Mouse (Mus musculus) neural tube, embryonic 13.5 days (tissue): ENCODE data around the gene Sp100. TPM values are rescaled to one million over a fixed set of nuclear protein-coding genes. Genes with fewer than 3 reads are reported as not detected.
"Not testable (repeated sequence)": the region's sequence is repeated elsewhere in the genome, so short reads cannot be mapped to it uniquely, and the experiment has no call there.

ENCODE experiments used
- ATAC-seq: fragments of 200-750 bp; cut with Nextera tagmentation; 2 replicates; pipeline ENCODE4 v1.8.0; 2017; ENCODE audit warnings: low read depth, mild to moderate bottlenecking, moderate TSS enrichment, moderate library complexity
- H3K27ac ChIP-seq: fragments of 300-500 bp; sonication (generic); replicated peaks from 2 replicates; pipeline ENCODE4 v1.5.1; 2015; ENCODE audit warnings: moderate library complexity, mild to moderate bottlenecking, inconsistent platforms
- H3K27me3 ChIP-seq: fragments of 300-500 bp; sonication (generic); 2 replicates; pipeline ENCODE4 v1.6.1; 2015; ENCODE audit warnings: mild to moderate bottlenecking, inconsistent platforms
- H3K36me3 ChIP-seq: fragments of 300-500 bp; sonication (generic); 2 replicates; pipeline ENCODE4 v1.6.1; 2015; ENCODE audit warnings: mild to moderate bottlenecking, inconsistent platforms
- H3K4me1 ChIP-seq: fragments of 300-500 bp; sonication (generic); replicated peaks from 2 replicates; pipeline ENCODE4 v1.6.1; 2015; ENCODE audit warnings: inconsistent platforms
- H3K4me2 ChIP-seq: fragments of 300-500 bp; sonication (generic); 2 replicates; pipeline ENCODE4 v1.6.1; 2015; ENCODE audit warnings: inconsistent platforms, mild to moderate bottlenecking, moderate library complexity
- H3K4me3 ChIP-seq: fragments of 300-500 bp; sonication (generic); 2 replicates; pipeline ENCODE4 v1.5.1; 2015; ENCODE audit warnings: mild to moderate bottlenecking, inconsistent platforms
- H3K9ac ChIP-seq: fragments of 300-500 bp; sonication (generic); 2 replicates; pipeline ENCODE4 v1.6.1; 2015; ENCODE audit warnings: moderate library complexity, mild to moderate bottlenecking, inconsistent platforms
- H3K9me3 ChIP-seq: fragments of 300-500 bp; sonication (generic); 2 replicates; pipeline ENCODE4 v1.6.1; 2016; ENCODE audit warnings: inconsistent platforms
- WGBS: fragments of 180-500 bp; shearing (Covaris S2); methylation state at CpG from one replicate; pipeline ENCODE4 v1.1.7; 2015; 5-methylcytosine and 5-hydroxymethylcytosine counted together
- polyA plus RNA-seq: library from polyadenylated mRNA; unstranded; fragments of >200 nt; fragmentation: Nextera tagmentation; extraction: Ambion mirVana; gene quantifications from 2 replicates; pipeline ENCODE4 v1.2.1, GENCODE M21; 2015

The Sp100 gene
- polyA plus RNA-seq, result 0.46 and 1.2 TPM in 2 replicates

DNA sequence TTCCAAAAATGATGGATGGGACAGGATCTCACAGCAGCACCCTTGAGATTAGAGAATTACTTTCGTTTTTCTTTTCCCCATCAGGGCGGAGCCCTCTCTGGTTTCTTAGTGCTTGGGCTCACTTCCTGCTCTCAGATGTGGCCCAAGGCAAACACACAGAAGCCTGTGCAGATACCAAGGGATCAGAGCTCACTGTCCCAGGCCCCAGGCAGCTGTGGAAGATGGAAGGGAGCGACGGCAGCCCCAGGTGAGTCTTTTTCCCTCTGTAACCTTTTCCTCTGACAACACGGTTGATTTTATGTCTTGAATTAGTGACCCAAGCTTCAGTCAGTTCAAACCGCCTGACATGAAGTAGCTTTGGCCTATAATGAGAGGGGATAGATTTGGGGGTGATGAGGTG is at the start of gene Sp100:
Gene Sp100 (plus strand): TSS at position 108 of the 400 bp plus-strand sequence.
- not testable (repeated sequence) for H3K27ac ChIP-seq, ATAC-seq, H3K4me2 ChIP-seq, H3K9me3 ChIP-seq, H3K9ac ChIP-seq, H3K36me3 ChIP-seq, H3K4me3 ChIP-seq, H3K4me1 ChIP-seq, H3K27me3 ChIP-seq
- 80% methylated on average over 6 of the region's 6 CpGs for WGBS

DNA sequence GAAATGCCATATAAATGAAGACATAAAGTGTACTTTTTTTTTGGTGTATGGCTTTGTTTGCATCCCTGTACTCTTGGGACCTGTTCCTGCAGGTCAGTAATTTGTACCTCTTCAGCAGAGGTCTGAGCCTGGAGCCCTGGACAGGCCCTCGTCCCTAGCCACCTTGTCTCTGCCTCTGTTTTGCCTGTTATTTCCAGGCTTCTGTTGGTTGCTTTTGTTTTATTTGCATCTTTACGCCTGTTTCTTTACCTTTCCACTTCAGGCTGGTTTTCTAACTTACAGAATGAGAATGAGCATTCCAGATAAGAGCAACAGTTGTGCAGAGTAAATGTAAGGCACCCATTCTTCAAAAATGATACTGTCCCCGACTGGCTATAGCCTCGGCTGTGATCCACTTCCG is 49.7 kb upstream of the Sp100 start, which contains the start of gene Sp140:
Gene Sp140 (plus strand): TSS at position 301 of the 400 bp plus-strand sequence.
- ATAC-seq, H3K27me3 ChIP-seq, H3K9ac ChIP-seq, H3K9me3 ChIP-seq, H3K4me1 ChIP-seq, H3K27ac ChIP-seq, H3K4me2 ChIP-seq, H3K4me3 ChIP-seq, H3K36me3 ChIP-seq: not testable (repeated sequence)
- 25% methylated on average over 1 of the region's 5 CpGs for WGBS

DNA sequence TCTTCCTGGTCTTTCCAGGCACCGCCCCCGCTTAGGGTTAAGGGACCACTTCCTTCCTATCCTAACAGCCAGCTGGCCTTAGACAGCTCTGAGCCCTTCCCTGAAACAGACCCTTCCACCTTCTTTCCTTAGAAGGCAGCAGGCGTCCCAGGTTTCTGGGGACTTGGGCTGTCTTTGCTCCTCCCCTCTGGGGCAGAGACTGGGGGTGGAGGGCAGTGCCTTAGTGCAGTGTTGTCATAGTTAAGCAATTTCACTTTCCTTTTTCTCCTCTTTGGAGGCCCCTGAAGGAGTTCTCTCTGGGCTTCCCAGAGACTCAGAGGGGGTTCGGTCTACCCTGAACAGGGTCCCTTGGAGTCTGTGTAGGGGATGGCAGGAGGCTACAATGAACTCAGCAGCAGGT is 49.0 kb upstream of the Sp100 start:
- H3K9me3 ChIP-seq, H3K27ac ChIP-seq, H3K4me2 ChIP-seq, H3K4me1 ChIP-seq, ATAC-seq, H3K27me3 ChIP-seq, H3K4me3 ChIP-seq, H3K36me3 ChIP-seq, H3K9ac ChIP-seq: not testable (repeated sequence)
- WGBS, result 59% methylated on average over 4 of the region's 4 CpGs

DNA sequence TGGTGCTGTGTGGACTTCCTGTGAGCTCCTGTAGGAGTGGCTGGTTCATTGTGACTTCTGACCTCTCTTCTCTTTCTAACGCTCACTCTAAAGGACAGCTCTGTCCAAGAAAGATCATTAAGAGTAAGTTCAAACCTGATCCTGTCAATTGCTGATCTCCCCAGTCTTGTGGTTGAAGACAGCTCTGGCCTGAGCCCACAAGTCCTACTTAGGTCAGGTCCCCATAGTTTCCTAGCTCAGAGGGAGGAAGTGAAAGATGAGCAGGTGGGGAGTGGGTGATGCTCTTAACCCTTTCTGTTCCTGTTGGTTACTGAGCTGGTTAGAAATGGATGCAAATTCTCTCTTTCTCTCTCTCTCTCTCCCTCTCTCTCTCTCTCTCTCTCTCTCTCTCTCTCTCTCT is 45.4 kb upstream of the Sp100 start:
- H3K36me3 ChIP-seq, H3K27ac ChIP-seq, H3K4me3 ChIP-seq, H3K4me2 ChIP-seq, H3K27me3 ChIP-seq, H3K4me1 ChIP-seq, H3K9me3 ChIP-seq, H3K9ac ChIP-seq, ATAC-seq: not testable (repeated sequence)
- WGBS, result no CpG with 5 or more reads among the region's 1 CpGs

DNA sequence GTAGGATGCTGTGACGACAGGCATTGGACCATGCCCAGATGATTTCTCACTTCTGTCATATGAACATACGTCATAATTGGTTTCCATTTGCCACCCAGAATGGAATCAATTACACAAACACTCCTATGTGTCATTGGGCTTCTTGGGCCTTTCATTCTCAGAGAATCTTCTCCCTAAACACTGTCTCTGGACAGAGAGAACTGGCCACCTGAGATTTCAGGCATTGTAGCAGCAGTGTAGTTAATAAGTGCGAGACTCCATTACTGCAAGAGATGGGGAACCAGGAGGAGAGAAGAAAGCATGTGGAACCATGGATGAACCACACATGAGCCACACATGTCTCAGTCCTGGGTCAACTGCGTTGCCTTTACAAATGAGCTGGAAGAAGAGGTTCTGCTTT is 41.4 kb upstream of the Sp100 start:
- not testable (repeated sequence) for H3K4me1 ChIP-seq, ATAC-seq, H3K27me3 ChIP-seq, H3K9me3 ChIP-seq, H3K9ac ChIP-seq, H3K27ac ChIP-seq, H3K36me3 ChIP-seq, H3K4me3 ChIP-seq, H3K4me2 ChIP-seq
- WGBS, result 78% methylated on average over 3 of the region's 4 CpGs

DNA sequence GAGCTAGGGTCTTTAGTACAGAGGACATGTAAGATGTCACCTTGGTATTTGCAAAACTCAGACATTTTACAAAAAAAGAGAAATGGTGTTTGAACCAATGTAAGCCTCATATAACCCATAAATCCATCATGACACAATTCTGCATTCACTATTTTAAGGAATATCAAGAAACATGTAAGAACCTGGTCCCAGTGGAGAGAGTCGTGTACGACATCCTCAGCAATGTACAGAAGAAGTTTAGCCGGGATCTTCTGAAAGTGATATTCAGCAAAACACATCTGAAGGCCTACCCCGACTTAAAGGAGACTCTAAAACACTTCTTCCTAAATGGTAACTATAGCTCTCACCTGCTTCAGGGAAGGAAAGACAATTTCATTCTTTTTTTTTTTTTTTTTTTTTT is 39.2 kb upstream of the Sp100 start:
- H3K4me2 ChIP-seq, H3K9ac ChIP-seq, H3K4me3 ChIP-seq, H3K27me3 ChIP-seq, H3K36me3 ChIP-seq, ATAC-seq, H3K4me1 ChIP-seq, H3K27ac ChIP-seq, H3K9me3 ChIP-seq: not testable (repeated sequence)
- WGBS, result no CpG with 5 or more reads among the region's 4 CpGs

DNA sequence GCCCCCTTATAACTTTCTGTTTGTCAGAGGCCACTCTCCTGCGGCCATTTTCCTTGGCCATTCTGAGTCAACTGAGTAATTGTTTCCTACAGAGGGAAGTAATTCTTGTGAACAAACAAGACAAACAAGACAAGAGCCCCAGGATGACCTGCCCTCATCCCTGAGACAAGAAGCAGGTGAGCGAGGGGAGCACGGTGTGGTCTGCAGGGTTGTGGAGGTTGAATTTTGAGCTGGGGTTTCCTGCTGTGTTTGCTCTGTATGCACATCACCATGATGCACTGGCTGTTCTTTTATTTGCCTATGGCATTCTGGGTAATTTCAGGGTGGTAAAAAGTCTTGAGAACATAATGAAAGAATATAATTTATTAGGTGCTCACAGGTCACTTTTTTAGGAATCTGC is 34.7 kb upstream of the Sp100 start:
- not testable (repeated sequence) for H3K4me2 ChIP-seq, H3K9me3 ChIP-seq, H3K4me3 ChIP-seq, H3K27me3 ChIP-seq, ATAC-seq, H3K4me1 ChIP-seq, H3K9ac ChIP-seq, H3K27ac ChIP-seq, H3K36me3 ChIP-seq
- WGBS, result 93% methylated on average over 3 of the region's 3 CpGs

DNA sequence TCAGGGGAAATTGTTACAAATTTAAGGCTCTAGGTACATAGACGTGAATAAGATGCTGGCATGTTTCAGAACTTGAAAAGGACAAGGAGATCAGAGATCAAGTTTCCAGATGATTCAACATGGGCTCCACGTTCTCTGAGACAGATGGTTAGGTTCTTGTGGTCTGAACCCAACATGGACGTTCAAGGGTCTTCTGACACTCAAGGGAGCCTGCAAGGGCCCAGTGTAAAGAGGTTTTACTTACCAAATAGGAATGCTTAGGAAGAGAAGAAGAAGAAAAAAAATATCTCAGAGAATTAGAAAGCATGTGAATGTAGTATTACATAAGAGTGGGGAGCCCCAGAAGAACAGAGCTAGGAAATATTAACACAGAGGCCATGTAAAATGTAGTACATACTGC is 34.0 kb upstream of the Sp100 start:
- WGBS, result 74% methylated on average over 3 of the region's 3 CpGs
- not testable (repeated sequence) for H3K4me1 ChIP-seq, ATAC-seq, H3K9ac ChIP-seq, H3K27ac ChIP-seq, H3K36me3 ChIP-seq, H3K9me3 ChIP-seq, H3K27me3 ChIP-seq, H3K4me3 ChIP-seq, H3K4me2 ChIP-seq

DNA sequence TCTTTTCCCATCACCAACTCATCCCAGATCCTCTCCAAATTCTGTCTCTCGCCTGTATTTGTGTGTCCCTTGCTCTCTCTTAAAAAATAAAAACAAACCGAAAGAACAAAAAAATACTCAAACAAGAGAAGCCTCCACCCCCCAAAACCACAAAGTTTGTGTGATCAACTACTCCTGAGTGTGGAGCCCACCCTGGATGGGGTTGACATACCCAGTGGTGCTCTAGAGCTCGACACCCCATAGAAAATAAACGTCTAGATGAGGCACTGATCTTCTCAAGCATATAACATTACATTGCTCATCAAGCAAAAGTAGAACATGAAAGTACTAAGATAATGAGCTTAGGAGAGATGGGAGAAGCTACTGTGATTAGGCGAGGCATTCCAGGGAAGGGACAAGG is 32.6 kb upstream of the Sp100 start:
- WGBS, result 67% methylated on average over 4 of the region's 5 CpGs
- ATAC-seq, H3K27ac ChIP-seq, H3K9ac ChIP-seq, H3K4me3 ChIP-seq, H3K36me3 ChIP-seq, H3K27me3 ChIP-seq, H3K4me1 ChIP-seq, H3K4me2 ChIP-seq, H3K9me3 ChIP-seq: not testable (repeated sequence)

DNA sequence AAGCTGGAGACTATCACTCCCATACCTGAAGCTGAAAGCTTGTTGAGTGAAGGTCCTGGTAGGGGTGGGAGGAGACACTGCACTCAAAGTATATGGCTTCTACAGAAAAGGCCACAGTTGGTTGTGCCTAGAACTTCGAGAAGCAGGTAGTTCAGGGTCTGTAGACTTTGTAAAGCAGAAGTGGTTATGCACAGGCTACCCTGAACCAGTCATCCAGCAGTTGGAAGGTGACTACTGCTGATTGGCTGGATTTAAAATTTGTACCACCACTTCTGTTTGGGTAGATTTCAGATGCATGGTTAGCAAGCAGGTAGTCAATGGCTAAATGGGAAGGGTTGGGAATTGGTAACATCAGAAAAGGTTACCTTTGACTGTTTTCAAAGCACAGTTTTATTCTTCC is 31.1 kb upstream of the Sp100 start:
- ATAC-seq, result not testable (repeated sequence)

DNA sequence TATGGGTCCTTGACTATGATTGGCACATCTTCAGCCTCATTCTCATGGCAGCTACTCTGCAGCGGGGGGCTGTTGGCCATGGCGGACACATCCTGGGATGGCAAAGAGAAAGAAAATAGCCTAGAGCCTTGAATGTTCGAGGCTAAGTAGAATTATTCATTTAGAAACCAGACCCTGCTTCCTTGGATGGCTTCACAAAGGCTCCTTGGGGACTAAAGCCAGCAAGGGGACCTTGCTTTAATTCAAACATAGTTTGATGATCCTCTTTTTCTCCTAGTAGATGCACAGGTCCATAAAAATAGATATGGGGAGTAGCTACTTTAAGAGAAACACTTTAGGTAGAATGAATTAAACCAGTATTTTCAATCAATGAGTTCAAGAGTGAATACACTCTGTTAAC is 12.9 kb upstream of the Sp100 start:
- H3K27ac ChIP-seq, H3K4me1 ChIP-seq, H3K4me2 ChIP-seq, H3K36me3 ChIP-seq, H3K9me3 ChIP-seq, H3K27me3 ChIP-seq, H3K9ac ChIP-seq, H3K4me3 ChIP-seq, ATAC-seq: not testable (repeated sequence)
- WGBS, result 60% methylated on average over 3 of the region's 3 CpGs

More for the DNA sequence above, 31.1 kb upstream of the Sp100 start:
- not testable (repeated sequence) for H3K4me2 ChIP-seq, H3K9me3 ChIP-seq, H3K9ac ChIP-seq, H3K27me3 ChIP-seq, H3K27ac ChIP-seq, H3K4me1 ChIP-seq, H3K36me3 ChIP-seq, H3K4me3 ChIP-seq
- 62% methylated on average over 1 of the region's 1 CpGs for WGBS

DNA sequence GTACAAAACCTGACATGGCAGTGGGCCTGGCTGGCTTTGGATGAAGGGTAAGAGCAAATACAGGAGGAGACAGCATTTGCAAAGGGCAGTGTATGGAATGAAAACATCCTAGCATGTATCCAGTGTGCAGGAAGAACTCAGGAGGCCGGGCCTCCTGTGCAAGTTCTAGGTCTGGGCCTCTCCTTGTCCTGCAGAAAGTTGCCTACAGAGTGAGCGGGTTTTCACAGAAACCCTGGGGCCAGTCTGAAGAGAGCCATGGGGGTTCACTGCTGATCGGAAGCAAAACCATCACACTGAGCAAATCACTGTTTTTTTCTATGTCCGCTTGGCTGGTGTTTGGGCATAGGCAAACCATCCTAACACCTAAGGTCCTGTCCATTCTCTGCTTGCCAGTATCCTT is 11.6 kb upstream of the Sp100 start:
- not testable (repeated sequence) for H3K27ac ChIP-seq, H3K36me3 ChIP-seq, H3K9ac ChIP-seq, H3K4me1 ChIP-seq, H3K4me2 ChIP-seq, ATAC-seq, H3K4me3 ChIP-seq, H3K9me3 ChIP-seq, H3K27me3 ChIP-seq
- WGBS, result 78% methylated on average over 4 of the region's 4 CpGs

DNA sequence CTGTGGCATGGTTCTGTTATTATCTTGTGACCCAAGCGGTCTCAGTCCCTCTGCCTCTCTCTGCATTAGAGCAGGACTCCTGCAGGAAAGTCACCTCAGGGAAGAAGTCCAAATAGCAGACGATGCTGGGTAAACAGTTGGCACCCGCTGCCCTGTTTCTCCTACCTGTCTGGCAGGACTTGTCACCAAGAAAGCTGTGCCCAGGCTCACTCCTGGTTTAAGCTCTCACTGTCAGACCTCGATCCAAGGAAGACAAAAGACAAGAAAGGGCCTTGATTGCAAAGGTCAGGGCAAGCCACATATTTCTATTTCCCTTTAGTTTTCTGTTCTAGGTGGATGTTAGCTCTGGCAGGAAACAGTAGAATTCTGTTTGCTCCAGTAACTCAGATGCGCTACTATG is 736 bp downstream of the Sp100 start:
- H3K27me3 ChIP-seq, H3K4me1 ChIP-seq, H3K4me2 ChIP-seq, H3K9ac ChIP-seq, H3K4me3 ChIP-seq, H3K27ac ChIP-seq, ATAC-seq, H3K9me3 ChIP-seq, H3K36me3 ChIP-seq: not testable (repeated sequence)
- 73% methylated on average over 4 of the region's 5 CpGs for WGBS
